Mouse (Mus musculus) heart, embryonic 10.5 days (tissue): ENCODE data around the gene Spen. TPM values are rescaled to one million over a fixed set of nuclear protein-coding genes. Genes with fewer than 3 reads are reported as not detected.

Experiments used
- DNase-seq: peaks from one replicate; pipeline ENCODE4 v3.0.0-alpha.2; 2017; ENCODE audit warnings: low spot score
- H3K27ac ChIP-seq: fragments of 300-500 bp; sonication (generic); 2 replicates; pipeline ENCODE4 v1.5.1; 2016; ENCODE audit warnings: mild to moderate bottlenecking
- H3K27me3 ChIP-seq: fragments of 300-500 bp; sonication (generic); 2 replicates; pipeline ENCODE4 v1.6.1; 2016; ENCODE audit warnings: mild to moderate bottlenecking; ENCODE audit not compliant: poor library complexity, insufficient read depth, severe bottlenecking
- H3K36me3 ChIP-seq: fragments of 300-500 bp; sonication (generic); 2 replicates; pipeline ENCODE4 v1.6.1; 2016; ENCODE audit warnings: mild to moderate bottlenecking, moderate library complexity
- H3K4me1 ChIP-seq: fragments of 300-500 bp; sonication (generic); 2 replicates; pipeline ENCODE4 v1.6.1; 2016; ENCODE audit warnings: mild to moderate bottlenecking
- H3K4me3 ChIP-seq: fragments of 300-500 bp; sonication (generic); 2 replicates; pipeline ENCODE4 v1.5.1; 2016; ENCODE audit warnings: mild to moderate bottlenecking, moderate library complexity
- H3K9me3 ChIP-seq: fragments of 300-500 bp; sonication (generic); 2 replicates; pipeline ENCODE4 v1.6.1; 2016; ENCODE audit warnings: mild to moderate bottlenecking, moderate library complexity
- WGBS: fragments of 180-500 bp; shearing (Covaris S2); methylation state at CpG from one replicate; pipeline ENCODE4 v1.1.7; 2016; 5-methylcytosine and 5-hydroxymethylcytosine counted together
- polyA plus RNA-seq: library from polyadenylated mRNA; unstranded; fragments of >200 nt; fragmentation: Nextera tagmentation; extraction: Ambion mirVana; gene quantifications from 2 replicates; pipeline ENCODE4 v1.2.1, GENCODE M21; 2016

Spen gene
- polyA plus RNA-seq, 1 experiment from 2014 or later, result 8.4 TPM

- peak; percentile 95 for DNase-seq
- peak within 1 kb of the TSS; percentile 99 for H3K4me3 ChIP-seq
- H3K27ac ChIP-seq, result peak within 1 kb of the TSS; percentile 98
- no peaks in the 10 kb centered on the region for H3K9me3 ChIP-seq
- H3K36me3 ChIP-seq, result peaks cover 29% of the 10 kb centered on the region
- WGBS, result under 1% methylated on average over 83 of the region's 102 CpGs
- H3K27me3 ChIP-seq, result no peaks in the 10 kb centered on the region
- peaks cover 31% of the 10 kb centered on the region for H3K4me1 ChIP-seq
Measured at GRCm38 (mm10) chr4:141444451-141445327, 93.7 kb downstream of the Spen start, which contains the start of gene Zbtb17. Zbtb17 (plus strand) TSS chr4:141444654.

- Histone ChIP-seq H3K27me3 (no peaks in the 10 kb centered on the region), H3K36me3 (peaks cover 20% of the 10 kb centered on the region), H3K4me1 (peaks cover 31% of the 10 kb centered on the region), H3K9me3 (no peaks in the 10 kb centered on the region), H3K27ac (peak overlapping the region; percentile 98), H3K4me3 (peak overlapping the region; percentile 99)
- 35% methylated on average over 11 of the region's 11 CpGs for whole genome bisulfite sequencing
- no peak for DNase-seq
Measured at GRCm38 (mm10) chr4:141443641-141444429, 94.6 kb downstream of the Spen start.

GRCm38 (mm10) chr4:141440877-141441276 is 97.5 kb downstream of the Spen start:
- no peak overlapping the region for H3K4me3 ChIP-seq
- peaks cover 28% of the 10 kb centered on the region for H3K4me1 ChIP-seq
- H3K36me3 ChIP-seq, result no peaks in the 10 kb centered on the region
- H3K27ac ChIP-seq, result no peak overlapping the region
- H3K9me3 ChIP-seq, result no peaks in the 10 kb centered on the region
- DNase-seq, result no peak
- H3K27me3 ChIP-seq, result no peaks in the 10 kb centered on the region

GRCm38 (mm10) chr4:141439083-141439803 is 99.2 kb downstream of the Spen start:
- H3K4me1 ChIP-seq, result peaks cover 13% of the 10 kb centered on the region
- no peak overlapping the region for H3K4me3 ChIP-seq
- DNase-seq, result no peak
- H3K36me3 ChIP-seq, result no peaks in the 10 kb centered on the region
- H3K27me3 ChIP-seq, result no peaks in the 10 kb centered on the region
- WGBS, result 81% methylated on average over 12 of the region's 12 CpGs
- H3K9me3 ChIP-seq, result no peaks in the 10 kb centered on the region
- H3K27ac ChIP-seq, result no peak overlapping the region

- H3K27me3 ChIP-seq, result peaks cover 11% of the 10 kb centered on the region; the same call in 1 of the 2 replicates
Measured at GRCm38 (mm10) chr4:141435974-141436373, 102.4 kb downstream of the Spen start, which contains the start of gene Srarp. Srarp (minus strand) TSS chr4:141436105.

GRCm38 (mm10) chr4:141433191-141433590 is 105.2 kb downstream of the Spen start:
- no peak overlapping the region for H3K4me3 ChIP-seq
- peaks cover 11% of the 10 kb centered on the region; the same call in 1 of the 2 replicates for H3K27me3 ChIP-seq
- H3K36me3 ChIP-seq, result no peaks in the 10 kb centered on the region
- H3K4me1 ChIP-seq, result no peaks in the 10 kb centered on the region; the same call in 1 of the 2 replicates
- WGBS, result 77% methylated on average over 18 of the region's 18 CpGs
- H3K9me3 ChIP-seq, result no peaks in the 10 kb centered on the region
- no peak for DNase-seq
- no peak overlapping the region for H3K27ac ChIP-seq

More at GRCm38 (mm10) chr4:141435974-141436373, 102.4 kb downstream of the Spen start, which contains the start of gene Srarp:
- Histone ChIP-seq H3K36me3 (no peaks in the 10 kb centered on the region), H3K27ac (no peak within 1 kb of the TSS), H3K9me3 (no peaks in the 10 kb centered on the region), H3K4me3 (no peak within 1 kb of the TSS), H3K4me1 (peaks cover 3% of the 10 kb centered on the region; the same call in 1 of the 2 replicates)
- DNase-seq, result no peak
- WGBS, result 79% methylated on average over 1 of the region's 1 CpGs

- H3K9me3 ChIP-seq, result no peaks in the 10 kb centered on the region
- no peak for DNase-seq
- 62% methylated on average over 14 of the region's 14 CpGs for WGBS
Measured at GRCm38 (mm10) chr4:141432666-141433065, 105.7 kb downstream of the Spen start.

GRCm38 (mm10) chr4:141430997-141431396 is 107.4 kb downstream of the Spen start:
- Histone ChIP-seq H3K4me1 (peaks cover 17% of the 10 kb centered on the region), H3K27me3 (peaks cover 11% of the 10 kb centered on the region; the same call in 1 of the 2 replicates), H3K9me3 (no peaks in the 10 kb centered on the region)

More at GRCm38 (mm10) chr4:141432666-141433065, 105.7 kb downstream of the Spen start:
- H3K27me3 ChIP-seq, result peaks cover 11% of the 10 kb centered on the region; the same call in 1 of the 2 replicates
- no peak overlapping the region for H3K27ac ChIP-seq
- no peaks in the 10 kb centered on the region; the same call in 1 of the 2 replicates for H3K4me1 ChIP-seq
- no peak overlapping the region for H3K4me3 ChIP-seq
- H3K36me3 ChIP-seq, result no peaks in the 10 kb centered on the region

GRCm38 (mm10) chr4:141429847-141430246 is 108.5 kb downstream of the Spen start:
- H3K27ac ChIP-seq, result no peak overlapping the region
- DNase-seq, result no peak
- H3K27me3 ChIP-seq, result peaks cover 14% of the 10 kb centered on the region; the same call in 1 of the 2 replicates
- 43% methylated on average over 9 of the region's 9 CpGs for WGBS
- peaks cover 28% of the 10 kb centered on the region for H3K4me1 ChIP-seq
- H3K4me3 ChIP-seq, result no peak overlapping the region
- no peaks in the 10 kb centered on the region for H3K9me3 ChIP-seq
- H3K36me3 ChIP-seq, result 0 out of 2 replicates have a peak, but pooled peaks cover 2% of the 10 kb centered on the region

More at GRCm38 (mm10) chr4:141430997-141431396, 107.4 kb downstream of the Spen start:
- H3K36me3 ChIP-seq, result no peaks in the 10 kb centered on the region
- 37% methylated on average over 9 of the region's 9 CpGs for WGBS
- H3K4me3 ChIP-seq, result no peak overlapping the region
- no peak overlapping the region for H3K27ac ChIP-seq
- DNase-seq, result no peak

- Histone ChIP-seq H3K27me3 (peaks cover 18% of the 10 kb centered on the region; the same call in 1 of the 2 replicates), H3K27ac (no peak overlapping the region), H3K4me3 (no peak overlapping the region), H3K36me3 (0 out of 2 replicates have a peak, but pooled peaks cover 5% of the 10 kb centered on the region), H3K4me1 (peaks cover 33% of the 10 kb centered on the region), H3K9me3 (no peaks in the 10 kb centered on the region)
- DNase-seq, result no peak
- 79% methylated on average over 6 of the region's 6 CpGs for WGBS
Measured at GRCm38 (mm10) chr4:141429381-141429780, 109.0 kb downstream of the Spen start.

- H3K27me3 ChIP-seq, result peaks cover 23% of the 10 kb centered on the region; the same call in 1 of the 2 replicates
- no peaks in the 10 kb centered on the region for H3K9me3 ChIP-seq
- H3K36me3 ChIP-seq, result peaks cover 18% of the 10 kb centered on the region
- WGBS, result 79% methylated on average over 13 of the region's 13 CpGs
- no peak overlapping the region for H3K4me3 ChIP-seq
- H3K27ac ChIP-seq, result no peak overlapping the region
- H3K4me1 ChIP-seq, result peaks cover 45% of the 10 kb centered on the region
- DNase-seq, result no peak
Measured at GRCm38 (mm10) chr4:141427921-141428320, 110.5 kb downstream of the Spen start.
